Mouse (Mus musculus) thymus, adult 2 months (tissue): ENCODE results near the gene Cacna1c.
"Not testable (repeated sequence)": the region's sequence is repeated elsewhere in the genome, so short reads cannot be mapped to it uniquely, and the experiment has no call there.

Source experiments
- CTCF ChIP-seq: fragments of 200-500 bp; IDR thresholded peaks from 2 replicates; pipeline ENCODE4 v1.5.1; 2012; ENCODE audit warnings: mild to moderate bottlenecking, control low read depth, low read length, moderate library complexity, borderline replicate concordance; ENCODE audit not compliant: control insufficient read depth, poor library complexity, insufficient read depth; ENCODE audit errors: extremely low read depth
- POLR2A ChIP-seq: fragments of 200-500 bp; IDR thresholded peaks from 2 replicates; pipeline ENCODE4 v1.6.1; 2012; ENCODE audit warnings: mild to moderate bottlenecking, low read length, control low read depth, moderate library complexity; ENCODE audit not compliant: control insufficient read depth, poor library complexity, insufficient read depth; ENCODE audit errors: extremely low read depth

DNA sequence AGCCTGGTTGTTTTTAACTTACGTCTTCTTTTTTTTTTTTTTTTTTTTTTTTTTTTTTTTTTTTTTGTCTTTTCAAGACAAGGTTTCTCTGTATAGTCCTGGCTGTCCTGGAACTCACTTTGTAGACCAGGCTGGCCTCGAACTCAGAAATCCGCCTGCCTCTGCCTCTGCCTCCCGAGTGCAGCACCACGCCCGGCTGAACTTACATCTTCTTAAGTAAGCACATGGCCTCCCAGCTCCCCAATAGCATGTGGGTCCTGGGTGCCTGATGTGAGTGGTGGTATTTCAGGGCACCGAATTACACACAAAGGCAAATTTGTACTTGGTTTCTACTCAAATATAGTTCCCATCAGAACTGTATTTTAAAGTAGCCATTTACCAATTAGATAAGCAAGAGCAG is 9.8 kb upstream of the Cacna1c start:
- TF ChIP-seq POLR2A, CTCF: not testable (repeated sequence)
